Mouse (Mus musculus) small intestine, adult 2 months (tissue): ENCODE measurements around the gene Zfp13. TPM values are rescaled to one million over a fixed set of nuclear protein-coding genes. Genes with fewer than 3 reads are reported as not detected.
"Not testable (repeated sequence)": the region's sequence is repeated elsewhere in the genome, so short reads cannot be mapped to it uniquely, and the experiment has no call there.

ENCODE experiments used
- H3K27ac ChIP-seq: fragments of 200-500 bp; 2 replicates; pipeline ENCODE4 v1.5.1; 2012; ENCODE audit warnings: low read depth, low read length, control low read depth, inconsistent platforms; ENCODE audit not compliant: insufficient read depth
- H3K27me3 ChIP-seq: fragments of 200-500 bp; 2 replicates; pipeline ENCODE4 v1.6.1; 2012; ENCODE audit warnings: mild to moderate bottlenecking, moderate library complexity, low read length, inconsistent platforms; ENCODE audit not compliant: control insufficient read depth, insufficient read depth
- H3K36me3 ChIP-seq: fragments of 200-500 bp; 2 replicates; pipeline ENCODE4 v1.6.1; 2012; ENCODE audit warnings: mild to moderate bottlenecking, low read length, control low read depth, inconsistent platforms; ENCODE audit not compliant: control insufficient read depth, insufficient read depth
- H3K4me1 ChIP-seq: fragments of 200-500 bp; 2 replicates; pipeline ENCODE4 v1.6.1; 2012; ENCODE audit warnings: low read length, inconsistent platforms, mixed read lengths; ENCODE audit not compliant: control insufficient read depth, insufficient read depth, insufficient read length
- H3K4me3 ChIP-seq: fragments of 200-500 bp; 2 replicates; pipeline ENCODE4 v1.5.1; 2012; ENCODE audit warnings: low read depth, mild to moderate bottlenecking, control low read depth, inconsistent platforms, low read length, moderate library complexity
- CTCF ChIP-seq: fragments of 200-500 bp; IDR thresholded peaks from 2 replicates; pipeline ENCODE4 v1.5.1; 2012; ENCODE audit warnings: low read depth, mild to moderate bottlenecking, control low read depth, inconsistent platforms, low read length, moderate library complexity, mixed read lengths; ENCODE audit not compliant: insufficient replicate concordance, insufficient read length; ENCODE audit errors: extremely low read depth
- POLR2A ChIP-seq: fragments of 200-500 bp; IDR thresholded peaks from 2 replicates; pipeline ENCODE4 v1.6.1; 2012; ENCODE audit warnings: low read depth, mild to moderate bottlenecking, control low read depth, inconsistent platforms, low read length, moderate library complexity
- WGBS: fragments of 180-500 bp; shearing (Covaris S2); methylation state at CpG from one replicate; pipeline ENCODE4 v1.1.7; 2018; 5-methylcytosine and 5-hydroxymethylcytosine counted together
- polyA plus RNA-seq: library from polyadenylated mRNA; depleted of rRNA; stranded (reverse); fragments of >200 nt; gene quantifications from 2 replicates; pipeline ENCODE4 v1.2.3, GENCODE M21; 2012

Zfp13 gene
- polyA plus RNA-seq, 1 experiment = 6.8 TPM

GRCm38 (mm10) chr17:23601836-23602585 lies 2.7 kb upstream of the Zfp13 start:
- TF ChIP-seq CTCF (no peak), POLR2A (no peak)
- Histone ChIP-seq H3K36me3 (no peaks in the 10 kb centered on the region), H3K4me3 (no peak overlapping the region), H3K4me1 (peaks cover 2% of the 10 kb centered on the region; the same call in 1 of the 2 replicates), H3K27ac (no peak overlapping the region), H3K27me3 (no peaks in the 10 kb centered on the region)
- WGBS = 76% methylated on average over 10 of the region's 10 CpGs

- Histone ChIP-seq H3K27ac (no peak within 1 kb of the TSS), H3K36me3 (no peaks in the 10 kb centered on the region), H3K27me3 (no peaks in the 10 kb centered on the region), H3K4me1 (peaks cover 2% of the 10 kb centered on the region; the same call in 1 of the 2 replicates), H3K4me3 (no peak within 1 kb of the TSS)
- TF ChIP-seq CTCF (no peak), POLR2A (no peak)
- 85% methylated on average over 15 of the region's 15 CpGs for WGBS
Observed at GRCm38 (mm10) chr17:23600641-23601622, 1.6 kb upstream of the Zfp13 start, which contains the start of gene Zscan10. Gene Zscan10, plus strand, starts transcription at chr17:23600856.

GRCm38 (mm10) chr17:23599605-23600063 lies 347 bp upstream of the Zfp13 start:
- TF ChIP-seq POLR2A = no peak
- TF ChIP-seq CTCF = no peak
- 11% methylated on average over 7 of the region's 7 CpGs for WGBS
- Histone ChIP-seq H3K27ac (peak overlapping the region; percentile 21), H3K4me3 (peak overlapping the region; percentile 61), H3K27me3 (no peaks in the 10 kb centered on the region), H3K36me3 (no peaks in the 10 kb centered on the region), H3K4me1 (peaks cover 2% of the 10 kb centered on the region; the same call in 1 of the 2 replicates)

GRCm38 (mm10) chr17:23595139-23595538 lies 4.1 kb downstream of the Zfp13 start:
- H3K4me3 ChIP-seq, H3K27me3 ChIP-seq, H3K4me1 ChIP-seq, H3K36me3 ChIP-seq, H3K27ac ChIP-seq: not testable (repeated sequence)
- WGBS = 83% methylated on average over 4 of the region's 4 CpGs

GRCm38 (mm10) chr17:23592926-23593300 lies 6.4 kb downstream of the Zfp13 start:
- Histone ChIP-seq H3K4me3 (peak overlapping the region; percentile 72), H3K4me1 (no peaks in the 10 kb centered on the region), H3K36me3 (no peaks in the 10 kb centered on the region), H3K27ac (peak overlapping the region; percentile 31; the same call in 1 of the 2 replicates), H3K27me3 (no peaks in the 10 kb centered on the region)
- WGBS = 5% methylated on average over 13 of the region's 13 CpGs
- TF ChIP-seq CTCF (no peak), POLR2A (no peak)

- Histone ChIP-seq H3K4me3 (peak overlapping the region; percentile 72), H3K36me3 (no peaks in the 10 kb centered on the region), H3K27ac (peak overlapping the region; percentile 31; the same call in 1 of the 2 replicates), H3K4me1 (no peaks in the 10 kb centered on the region), H3K27me3 (no peaks in the 10 kb centered on the region)
- 7% methylated on average over 34 of the region's 34 CpGs for WGBS
- peak; percentile 45; the same call in 1 of the 2 replicates for TF ChIP-seq POLR2A
- TF ChIP-seq CTCF = no peak
Observed at GRCm38 (mm10) chr17:23592208-23592925, 6.9 kb downstream of the Zfp13 start.
